Mouse (Mus musculus) erythroid progenitor cell, adult 5-6 weeks (primary cell): ENCODE measurements around the gene Gm13089. TPM values are rescaled to one million over a fixed set of nuclear protein-coding genes. Genes with fewer than 3 reads are reported as not detected.
"Not testable (repeated sequence)": the region's sequence is repeated elsewhere in the genome, so short reads cannot be mapped to it uniquely, and the experiment has no call there.

ENCODE experiments used
- ATAC-seq: replicated peaks from 2 replicates; pipeline ENCODE4 v1.8.0; 2016; ENCODE audit warnings: moderate number of reproducible peaks, mild to moderate bottlenecking, moderate TSS enrichment, inconsistent platforms; ENCODE audit not compliant: poor library complexity, low FRiP score, severe bottlenecking
- total RNA-seq, 2 experiments: library from RNA; stranded (forward) in 1 of 2; stranded (reverse) in 1 of 2; fragments of 150-400 nt in 1 of 2; fragments of 186-747, 209-891 nt in 1 of 2; gene quantifications; 2 replicates each; pipeline versions ENCODE4 v1.2.3 to v1.2.4; 2015 to 2017; ENCODE audit warnings: low replicate concordance in 2 of 2

The Gm13089 gene
- total RNA-seq (2015; ENCODE audit: low replicate concordance) = not detected in 2 replicates
- total RNA-seq (2017; ENCODE audit: low replicate concordance) = not detected in 2 replicates

- no peak for ATAC-seq
Observed at GRCm38 (mm10) chr4:143702611-143703010, at the start of gene Gm13089. TSS of gene Gm13089 (minus strand) at chr4:143702711.

DNA sequence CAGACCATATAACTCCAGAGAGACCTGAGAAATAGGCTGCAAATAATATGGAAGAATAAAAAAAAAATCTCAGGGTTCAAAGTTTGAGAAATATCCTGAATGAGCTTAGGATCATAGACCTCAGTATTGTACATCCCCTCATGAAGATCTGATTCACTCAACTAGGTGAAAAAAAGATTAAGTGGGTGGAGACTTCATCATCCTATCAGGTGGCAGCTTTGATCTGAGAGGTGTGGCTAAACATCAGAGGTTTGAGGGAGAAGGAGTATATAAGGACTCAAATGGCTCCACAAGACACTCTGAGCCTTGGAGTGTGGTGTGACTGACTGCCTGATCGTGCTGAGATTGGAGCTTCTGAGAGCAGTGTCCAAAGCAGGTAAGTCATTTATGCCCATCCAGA lies 16.6 kb upstream of the Gm13089 start, which contains the start of gene Gm13078:
Gm13078 (plus strand) TSS at position 301 of the 400 bp plus-strand sequence.
- ATAC-seq = no peak

GRCm38 (mm10) chr4:143657146-143657545 lies 45.4 kb downstream of the Gm13089 start, which contains the start of gene Gm13088:
TSS of gene Gm13088 (minus strand) at chr4:143657246.
- not testable (repeated sequence) for ATAC-seq

Other genes starting within 250 kb of the Gm13089 start
- gene Gm13043, start 191.4 kb downstream of the Gm13089 start, total RNA-seq (2015; ENCODE audit: low replicate concordance) = not detected in 2 replicates
- not detected in 2 replicates for gene Gm13043, start 191.4 kb downstream of the Gm13089 start, total RNA-seq (2017; ENCODE audit: low replicate concordance)
- gene Gm13040, start 166.8 kb downstream of the Gm13089 start, total RNA-seq (2015; ENCODE audit: low replicate concordance) = not detected in 2 replicates
- not detected in 2 replicates for gene Gm13040, start 166.8 kb downstream of the Gm13089 start, total RNA-seq (2017; ENCODE audit: low replicate concordance)
- gene BC080695, start 151.0 kb downstream of the Gm13089 start, total RNA-seq (2015; ENCODE audit: low replicate concordance) = not detected in 2 replicates
- gene BC080695, start 151.0 kb downstream of the Gm13089 start, total RNA-seq (2017; ENCODE audit: low replicate concordance) = not detected in 2 replicates
- gene Gm13057, start 151.0 kb downstream of the Gm13089 start, total RNA-seq (2015; ENCODE audit: low replicate concordance) = not detected in 2 replicates
- gene Gm13057, start 151.0 kb downstream of the Gm13089 start, total RNA-seq (2017; ENCODE audit: low replicate concordance) = not detected in 2 replicates
- gene Gm13083, start 87.7 kb downstream of the Gm13089 start, total RNA-seq (2015; ENCODE audit: low replicate concordance) = not detected in 2 replicates
- not detected in 2 replicates for gene Gm13083, start 87.7 kb downstream of the Gm13089 start, total RNA-seq (2017; ENCODE audit: low replicate concordance)
- not detected in 2 replicates for gene Gm13088, start 45.5 kb downstream of the Gm13089 start, total RNA-seq (2015; ENCODE audit: low replicate concordance)
- not detected in 2 replicates for gene Gm13088, start 45.5 kb downstream of the Gm13089 start, total RNA-seq (2017; ENCODE audit: low replicate concordance)
- gene Gm13078, start 16.7 kb upstream of the Gm13089 start, total RNA-seq (2015; ENCODE audit: low replicate concordance) = not detected in 2 replicates
- not detected in 2 replicates for gene Gm13078, start 16.7 kb upstream of the Gm13089 start, total RNA-seq (2017; ENCODE audit: low replicate concordance)
- gene Gm13023, start 86.6 kb upstream of the Gm13089 start, total RNA-seq (2015; ENCODE audit: low replicate concordance) = not detected in 2 replicates
- gene Gm13023, start 86.6 kb upstream of the Gm13089 start, total RNA-seq (2017; ENCODE audit: low replicate concordance) = not detected in 2 replicates
- gene Gm13084, start 113.4 kb upstream of the Gm13089 start, total RNA-seq (2015; ENCODE audit: low replicate concordance) = not detected in 2 replicates
- gene Gm13084, start 113.4 kb upstream of the Gm13089 start, total RNA-seq (2017; ENCODE audit: low replicate concordance) = not detected in 2 replicates
- gene Gm13103, start 143.8 kb upstream of the Gm13089 start, total RNA-seq (2015; ENCODE audit: low replicate concordance) = not detected in 2 replicates
- gene Gm13103, start 143.8 kb upstream of the Gm13089 start, total RNA-seq (2017; ENCODE audit: low replicate concordance) = not detected in 2 replicates
- gene Pramef6, start 197.7 kb upstream of the Gm13089 start, total RNA-seq (2015; ENCODE audit: low replicate concordance) = not detected in 2 replicates
- not detected in 2 replicates for gene Pramef6, start 197.7 kb upstream of the Gm13089 start, total RNA-seq (2017; ENCODE audit: low replicate concordance)
- gene Pramef25, start 248.3 kb upstream of the Gm13089 start, total RNA-seq (2015; ENCODE audit: low replicate concordance) = not detected in 2 replicates
- gene Pramef25, start 248.3 kb upstream of the Gm13089 start, total RNA-seq (2017; ENCODE audit: low replicate concordance) = not detected in 2 replicates